In genomic region chr5:22344556-22344975, GRCm38 (mm10) we compare ENCODE assay signal across 8 mouse cellular contexts. TPM values are rescaled to one million over a fixed set of nuclear protein-coding genes. Genes with fewer than 3 reads are reported as not detected.
DNase-seq lines count a peak whose midpoint lies in the region; ATAC-seq and TF ChIP-seq lines count a peak whose summit lies in the region.

TSS of gene Reln (minus strand) at chr5:22344702.

- peaks cover 11% of the 10 kb centered on the region for H3K36me3 ChIP-seq in erythroblast, embryonic 14.5 days (ENCODE audit: control insufficient read depth)
- no peaks in the 10 kb centered on the region for H3K36me3 ChIP-seq in intestine, postnatal 0 days (ENCODE audit: control insufficient read depth, insufficient read depth)
- no peaks in the 10 kb centered on the region for H3K36me3 ChIP-seq in liver, embryonic 15.5 days (replicated peaks)
- no peaks in the 10 kb centered on the region for H3K36me3 ChIP-seq in stomach, embryonic 16.5 days (ENCODE audit: control insufficient read depth, insufficient read depth, low read length)

- intact Hi-C loops in left cerebral cortex, adult 2 months (cut with DNase I), result no loop called here

- peaks cover 15% of the 10 kb centered on the region; the same call in 1 of the 2 replicates for H3K9me3 ChIP-seq in erythroblast, embryonic 14.5 days (ENCODE audit: control insufficient read depth, low read length)
- no peaks in the 10 kb centered on the region for H3K9me3 ChIP-seq in intestine, postnatal 0 days (ENCODE audit: control insufficient read depth)
- H3K9me3 ChIP-seq in liver, embryonic 15.5 days (replicated peaks), result 0 out of 2 replicates have a peak, but pooled peaks cover 4% of the 10 kb centered on the region
- no peaks in the 10 kb centered on the region for H3K9me3 ChIP-seq in stomach, embryonic 16.5 days (replicated peaks; ENCODE audit: control insufficient read depth, low read length)

- peak within 1 kb of the TSS; percentile 94 for H3K4me2 ChIP-seq in intestine, postnatal 0 days (replicated peaks; ENCODE audit: low read depth)
- peak within 1 kb of the TSS; percentile 96 for H3K4me2 ChIP-seq in liver, embryonic 15.5 days
- H3K4me2 ChIP-seq in stomach, embryonic 16.5 days (ENCODE audit: low read depth, low read length), result peak within 1 kb of the TSS; percentile 98

- peak in 1 of 2 experiments; percentile 34 for DNase-seq in left cerebral cortex, adult 2 months (ENCODE audit: extremely low spot score in 1 of 2, low spot score in 2 of 2)
- no peak for DNase-seq in left cerebral cortex, adult 11 months (ENCODE audit: low spot score)
- DNase-seq in c-Kit-negative CD71-positive TER-119-positive erythroid progenitor cells, embryonic 14.5 days (ENCODE audit: low read depth, low spot score), result peak; percentile 49

- H3K4me1 ChIP-seq in erythroblast, embryonic 14.5 days (ENCODE audit: control insufficient read depth), result peaks cover 67% of the 10 kb centered on the region
- no peaks in the 10 kb centered on the region; the same call in 1 of the 2 replicates for H3K4me1 ChIP-seq in intestine, postnatal 0 days (replicated peaks; ENCODE audit: control insufficient read depth, insufficient read depth, low read length)
- peaks cover 61% of the 10 kb centered on the region for H3K4me1 ChIP-seq in liver, embryonic 15.5 days (replicated peaks)
- peaks cover 12% of the 10 kb centered on the region; the same call in 1 of the 2 replicates for H3K4me1 ChIP-seq in stomach, embryonic 16.5 days (ENCODE audit: control insufficient read depth, insufficient read depth, low read length)

- H3K27me3 ChIP-seq in erythroblast, embryonic 14.5 days (ENCODE audit: control insufficient read depth), result peaks cover 71% of the 10 kb centered on the region
- peaks cover 54% of the 10 kb centered on the region for H3K27me3 ChIP-seq in intestine, postnatal 0 days (replicated peaks; ENCODE audit: control insufficient read depth, insufficient read depth, low read length)
- H3K27me3 ChIP-seq in liver, embryonic 15.5 days, result peaks cover 72% of the 10 kb centered on the region
- H3K27me3 ChIP-seq in stomach, embryonic 16.5 days (ENCODE audit: control insufficient read depth, insufficient read depth, low read length), result peaks cover 71% of the 10 kb centered on the region

- TF ChIP-seq CTCF in left cerebral cortex, adult 2 months (IDR thresholded peaks at IDR 0.05), result no peak
- TF ChIP-seq CTCF in intestine, postnatal 0 days (IDR thresholded peaks at IDR 0.05; ENCODE audit: low read depth), result no peak

- H3K9ac ChIP-seq in intestine, postnatal 0 days (ENCODE audit: low read depth, low read length), result no peak within 1 kb of the TSS
- peak within 1 kb of the TSS; percentile 93 for H3K9ac ChIP-seq in liver, embryonic 15.5 days
- peak within 1 kb of the TSS; percentile 60 for H3K9ac ChIP-seq in stomach, embryonic 16.5 days (ENCODE audit: low read length)

- ATAC-seq in intestine, postnatal 0 days, result peak; percentile 22
- ATAC-seq in liver, embryonic 15.5 days (ENCODE audit: insufficient read depth), result peak; percentile 57
- ATAC-seq in stomach, embryonic 16.5 days (ENCODE audit: insufficient read depth, low FRiP score), result peak; percentile 76
- no peak for ATAC-seq in megakaryocyte progenitor cell, adult 5-6 weeks (replicated peaks; ENCODE audit: poor library complexity)

- under 1% methylated on average over 36 of the region's 68 CpGs for WGBS in intestine, postnatal 0 days
- WGBS in liver, embryonic 15.5 days (ENCODE audit: insufficient replicate concordance), result under 1% methylated on average over 65 of the region's 68 CpGs
- WGBS in stomach, embryonic 16.5 days, result under 1% methylated on average over 41 of the region's 68 CpGs

- H3K4me3 ChIP-seq in left cerebral cortex, adult 2 months, result peak within 1 kb of the TSS; percentile 52
- peak within 1 kb of the TSS; percentile 82 for H3K4me3 ChIP-seq in erythroblast, embryonic 14.5 days (replicated peaks)
- peak within 1 kb of the TSS; percentile 54 for H3K4me3 ChIP-seq in intestine, postnatal 0 days (ENCODE audit: low read depth, low read length)
- H3K4me3 ChIP-seq in liver, embryonic 15.5 days (replicated peaks), result peak within 1 kb of the TSS; percentile 78
- H3K4me3 ChIP-seq in stomach, embryonic 16.5 days (replicated peaks; ENCODE audit: low read length), result peak within 1 kb of the TSS; percentile 54

- H3K27ac ChIP-seq in left cerebral cortex, adult 2 months, result peak within 1 kb of the TSS; percentile 53; the same call in 1 of the 2 replicates
- no peak within 1 kb of the TSS for H3K27ac ChIP-seq in intestine, postnatal 0 days (ENCODE audit: low read depth, low read length)
- peak within 1 kb of the TSS; percentile 92 for H3K27ac ChIP-seq in liver, embryonic 15.5 days (replicated peaks)
- H3K27ac ChIP-seq in stomach, embryonic 16.5 days (ENCODE audit: low read length), result no peak within 1 kb of the TSS

RNA-seq across cellular contexts. Expression of gene Reln, which starts in this region (rescaled TPM):
- 10 to 100 TPM; 89.5 to 92.6 TPM for total RNA-seq in left cerebral cortex, adult 2 months (2021)
- polyA plus RNA-seq in erythroblast, embryonic 14.5 days (2012), result 0.89 and 1.6 TPM in 2 replicates
- 5.3 and 6.3 TPM in 2 replicates for polyA plus RNA-seq in intestine, postnatal 0 days (2015; fragmentation: Nextera tagmentation; extraction: Ambion mirVana)
- polyA plus RNA-seq in liver, embryonic 15.5 days (2015; fragmentation: Nextera tagmentation; extraction: Ambion mirVana), result 18.7 and 26.2 TPM in 2 replicates
- polyA plus RNA-seq in stomach, embryonic 16.5 days (2015; fragmentation: Nextera tagmentation; extraction: Ambion mirVana), result 4.7 and 4.8 TPM in 2 replicates
- 0.15 TPM in 1 of 2 replicates, not detected in the other for total RNA-seq in megakaryocyte progenitor cell, adult 5-6 weeks (2015)
- total RNA-seq in megakaryocyte progenitor cell, adult 5-6 weeks (2017), result not detected in 2 replicates

Comparison
In these comparisons a context has a peak if more than half of its experiments do, and no peak if none do; other contexts are left out.
1. RNA of gene Reln (total RNA-seq): 89.5 to 92.6 TPM in left cerebral cortex, adult 2 months; 0.15 TPM in megakaryocyte progenitor cell, adult 5-6 weeks; every median in the first group is over 10 times any median in the second.
2. H3K27ac ChIP-seq: peak in left cerebral cortex, adult 2 months (single experiment) and liver, embryonic 15.5 days (single experiment); none in intestine, postnatal 0 days (single experiment) and stomach, embryonic 16.5 days (single experiment).
3. Peak in every context shown above with its lines, with median percentiles within 50 percentile points of each other: H3K4me3 ChIP-seq and H3K4me2 ChIP-seq.